Mouse (Mus musculus) embryonic fibroblast, embryonic 13.5 days (primary cell): Measurements from ENCODE around the gene Mettl8.

Experiments used
- CTCF ChIP-seq: IDR thresholded peaks from 2 replicates; pipeline ENCODE4 v1.5.1; 2011; ENCODE audit warnings: mild to moderate bottlenecking, control low read depth, low read length, moderate library complexity, borderline replicate concordance; ENCODE audit not compliant: insufficient read depth
- POLR2A ChIP-seq: IDR thresholded peaks from 2 replicates; pipeline ENCODE4 v1.6.1; 2011; ENCODE audit warnings: low read depth, mild to moderate bottlenecking, control low read depth, low read length, moderate library complexity

- TF ChIP-seq POLR2A: no peak
- TF ChIP-seq CTCF: no peak
Observed at GRCm38 (mm10) chr2:71025576-71026315, 29.6 kb downstream of the Mettl8 start.
